Mouse (Mus musculus) brain, adult 2 months (tissue): ENCODE measurements around the gene Prol1.
"Not testable (repeated sequence)": the region's sequence is repeated elsewhere in the genome, so short reads cannot be mapped to it uniquely, and the experiment has no call there.

ENCODE experiments used
- DNase-seq: peaks from one replicate; pipeline ENCODE4 v3.0.0; 2011; ENCODE audit warnings: low read depth, low spot score

Prol1 gene

DNA sequence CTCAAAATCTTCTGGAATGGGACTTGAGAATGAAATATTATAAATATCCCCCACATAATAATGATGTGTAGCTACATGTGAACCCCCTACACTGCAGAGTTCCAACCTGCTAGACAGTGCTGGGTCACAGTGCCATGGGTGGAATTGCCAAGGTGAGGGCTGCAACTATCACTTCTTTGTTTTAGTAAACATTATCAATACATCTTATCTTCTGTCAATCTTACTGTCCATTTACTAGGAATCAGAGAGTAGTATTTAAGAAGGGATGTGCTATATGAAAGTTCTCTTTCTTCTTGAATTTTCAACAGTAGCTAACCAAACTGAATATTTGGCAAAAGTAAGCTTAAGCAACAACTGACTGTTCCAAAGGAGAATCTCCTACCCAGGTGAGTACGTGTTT is at the start of gene Prol1:
TSS of gene Prol1 (plus strand) at position 301 of the 400 bp plus-strand sequence.
- no peak for DNase-seq

DNA sequence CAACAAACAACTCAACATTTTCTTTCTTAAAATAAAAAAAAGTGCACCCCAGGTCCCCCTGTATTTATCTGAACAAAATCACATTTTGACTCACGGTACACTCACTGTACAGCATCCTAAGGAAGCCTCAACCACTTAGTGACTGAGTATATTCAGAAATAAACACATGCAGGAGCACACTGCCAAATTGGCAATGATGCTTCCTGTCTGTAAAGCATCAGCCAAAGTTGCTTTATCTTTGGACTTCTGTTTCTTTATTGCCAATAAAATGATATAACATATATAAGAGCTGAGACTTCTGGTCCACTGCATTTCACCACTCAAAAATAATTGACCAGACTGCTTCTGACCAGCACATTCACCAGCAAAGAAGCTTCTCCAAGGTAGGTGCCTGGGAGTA is 48.5 kb upstream of the Prol1 start, which contains the start of gene Gm7714:
TSS of gene Gm7714 (plus strand) at position 301 of the 400 bp plus-strand sequence.
- peak; percentile 4 for DNase-seq

DNA sequence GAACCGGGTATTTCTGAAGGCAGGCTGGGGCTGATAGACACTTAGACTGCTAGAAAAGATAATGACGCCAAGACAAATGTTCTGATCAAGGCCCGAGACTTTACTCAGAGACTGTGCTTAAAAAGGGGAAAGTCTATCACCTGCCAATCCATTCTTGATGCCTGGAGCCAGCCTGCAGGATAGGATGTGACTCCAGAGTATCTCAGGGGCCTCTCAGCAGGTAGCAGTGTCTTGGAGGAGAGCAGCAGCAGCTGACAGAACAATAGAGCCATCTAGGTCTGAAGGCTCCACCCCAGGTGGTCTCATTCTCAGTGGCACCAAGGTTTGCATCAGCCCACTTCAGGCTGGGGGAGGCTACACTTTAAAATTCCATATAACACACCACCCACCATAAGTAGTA is 5.8 kb upstream of the Prol1 start:
- DNase-seq, result not testable (repeated sequence)

DNA sequence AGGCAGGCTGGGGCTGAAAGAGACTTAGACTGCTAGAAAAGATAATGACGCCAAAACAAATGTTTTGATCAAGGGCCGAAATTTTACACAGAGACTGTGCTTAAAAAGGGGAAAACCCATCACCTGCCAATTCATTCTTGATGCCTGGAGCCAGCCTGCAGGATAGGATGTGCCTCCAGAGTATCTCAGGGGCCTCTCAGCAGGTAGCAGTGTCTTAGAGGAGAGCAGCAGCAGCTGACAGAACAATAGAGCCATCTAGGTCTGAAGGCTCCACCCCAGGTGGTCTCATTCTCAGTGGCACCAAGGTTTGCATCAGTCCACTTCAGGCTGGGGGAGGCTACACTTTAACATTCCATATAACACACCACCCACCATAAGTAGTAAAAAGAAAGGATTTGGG is 31.4 kb downstream of the Prol1 start:
- DNase-seq, result not testable (repeated sequence)

- DNase-seq, result peak; percentile 55
Measured at GRCm38 (mm10) chr5:88364768-88365167, 47.7 kb downstream of the Prol1 start.

GRCm38 (mm10) chr5:88366886-88367285 is 49.8 kb downstream of the Prol1 start:
- DNase-seq, result no peak

GRCm38 (mm10) chr5:88370578-88371232 is 53.6 kb downstream of the Prol1 start:
- no peak for DNase-seq

- no peak for DNase-seq
Measured at GRCm38 (mm10) chr5:88372563-88372962, 55.5 kb downstream of the Prol1 start.

DNA sequence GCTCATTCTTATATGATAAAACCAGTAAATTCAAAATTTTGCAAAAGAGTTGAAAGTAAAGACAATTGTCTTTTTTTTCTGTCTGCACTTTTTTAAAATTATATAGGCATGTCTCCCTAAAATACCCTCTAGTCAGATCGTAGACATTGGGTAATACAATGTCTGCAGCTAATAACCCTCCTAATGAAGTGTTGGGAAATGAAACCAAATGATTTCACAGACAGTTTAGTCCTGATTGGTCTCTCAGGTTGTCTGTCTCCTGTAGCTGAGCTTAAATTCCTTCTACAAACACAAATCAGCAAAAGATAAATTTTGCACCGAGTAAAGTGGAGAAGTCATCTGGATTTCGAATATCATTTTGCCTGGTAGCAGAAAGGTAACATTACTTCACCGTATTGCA is 58.7 kb downstream of the Prol1 start, which contains the start of gene Amtn:
TSS of gene Amtn (plus strand) at position 301 of the 400 bp plus-strand sequence.
- no peak for DNase-seq
